Mouse (Mus musculus) G1E (cell line): ENCODE data around the gene Gm7361.

ENCODE experiments used
- CTCF ChIP-seq: IDR thresholded peaks from 2 replicates; pipeline ENCODE4 v1.5.1; 2012; ENCODE audit warnings: low read depth, low read length, inconsistent platforms, mixed read lengths
- GATA1 ChIP-seq: IDR thresholded peaks from 2 replicates; pipeline ENCODE4 v1.6.1; 2012; ENCODE audit warnings: borderline replicate concordance, low read length, inconsistent platforms, mixed read lengths
- GATA2 ChIP-seq: IDR thresholded peaks from 2 replicates; pipeline ENCODE4 v1.6.1; 2012; ENCODE audit warnings: low read depth, low read length, inconsistent platforms, borderline replicate concordance
- POLR2AphosphoS5 ChIP-seq: IDR thresholded peaks from 2 replicates; pipeline ENCODE4 v1.6.1; 2012; ENCODE audit warnings: low read depth, low read length, inconsistent platforms; ENCODE audit not compliant: insufficient replicate concordance
- TAL1 ChIP-seq: conservative IDR thresholded peaks from 2 replicates; pipeline ENCODE4 v1.6.1; 2012; ENCODE audit warnings: low read depth, low read length, inconsistent platforms, mixed read lengths

DNA sequence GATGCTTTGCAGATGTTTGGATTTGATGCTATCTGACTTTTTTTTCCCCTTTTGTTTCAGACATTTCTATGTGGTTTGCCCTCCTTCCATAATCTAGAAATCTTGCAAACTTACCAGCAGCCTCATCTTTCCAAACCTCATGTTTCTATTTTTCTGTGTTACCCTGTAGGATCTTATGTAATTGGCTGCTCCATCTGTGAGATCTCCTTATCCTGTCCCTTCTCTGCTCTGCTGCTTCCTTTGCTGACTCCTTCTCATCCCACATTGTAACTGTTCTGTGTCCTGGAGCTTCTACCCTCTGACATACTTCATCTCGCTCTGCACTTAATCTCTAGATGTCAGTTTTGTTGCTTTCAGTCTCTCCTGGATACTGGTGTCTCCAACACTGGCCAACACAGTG lies 35.8 kb downstream of the Gm7361 start:
- TF ChIP-seq CTCF (no peak), TAL1 (no peak), GATA1 (no peak), GATA2 (no peak), POLR2AphosphoS5 (no peak)
